Mouse (Mus musculus): Measurements from ENCODE around the gene Pitx2.

Gene Pitx2

DNA sequence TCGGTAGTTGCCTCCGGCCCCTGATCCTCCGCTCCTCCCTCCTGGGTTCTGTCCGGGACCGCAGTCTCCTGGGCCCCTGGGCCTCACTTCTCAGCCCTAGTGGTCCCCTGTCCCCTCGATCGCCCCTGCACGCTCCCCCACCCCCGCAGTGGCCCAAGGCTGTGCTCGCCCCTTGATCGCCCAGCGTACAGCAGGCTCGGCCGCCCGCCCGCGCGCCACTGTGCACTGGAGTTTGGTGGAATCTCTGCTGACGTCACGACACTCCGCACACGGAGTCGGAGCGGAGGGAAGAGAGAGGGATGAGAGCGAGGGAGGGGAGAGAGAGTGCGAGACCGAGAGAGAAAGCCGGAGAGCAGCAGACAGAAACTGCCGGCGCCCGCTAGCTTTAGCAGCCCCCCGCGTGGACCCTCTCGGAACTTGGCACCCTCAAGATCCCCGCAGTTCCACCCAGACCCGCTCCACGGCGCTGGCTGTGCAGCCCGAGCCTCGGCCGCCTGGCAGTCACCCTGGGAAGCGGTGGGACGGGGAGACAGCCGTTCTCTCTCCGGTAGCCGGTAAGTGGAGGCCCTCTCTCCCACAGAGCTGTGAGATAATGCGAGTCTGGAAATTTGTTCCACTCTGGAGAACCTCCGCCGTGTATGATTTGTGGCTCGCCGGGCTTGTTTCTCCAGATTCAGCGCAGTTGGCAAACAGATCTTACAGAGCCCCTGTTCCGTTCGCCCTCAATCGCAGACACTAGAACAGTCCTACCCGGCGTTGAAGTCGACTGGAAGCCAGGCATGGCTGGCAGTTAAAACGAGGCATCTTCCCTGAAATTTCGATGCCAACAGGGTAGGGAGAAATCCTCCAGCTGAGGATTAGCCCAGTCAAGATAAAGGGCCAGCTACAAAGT lies at the start of gene Pitx2:
Gene Pitx2 (plus strand): TSS at position 270 of the 892 bp plus-strand sequence.
- no peak for DNase-seq (ENCODE audit: low spot score in 2 of 2)

GRCm38 (mm10) chr3:129150001-129150400 lies 49.7 kb upstream of the Pitx2 start:
- DNase-seq (ENCODE audit: low spot score in 2 of 2), result no peak

GRCm38 (mm10) chr3:129151096-129151685 lies 48.5 kb upstream of the Pitx2 start:
- no peak for DNase-seq (ENCODE audit: low spot score in 2 of 2)

DNA sequence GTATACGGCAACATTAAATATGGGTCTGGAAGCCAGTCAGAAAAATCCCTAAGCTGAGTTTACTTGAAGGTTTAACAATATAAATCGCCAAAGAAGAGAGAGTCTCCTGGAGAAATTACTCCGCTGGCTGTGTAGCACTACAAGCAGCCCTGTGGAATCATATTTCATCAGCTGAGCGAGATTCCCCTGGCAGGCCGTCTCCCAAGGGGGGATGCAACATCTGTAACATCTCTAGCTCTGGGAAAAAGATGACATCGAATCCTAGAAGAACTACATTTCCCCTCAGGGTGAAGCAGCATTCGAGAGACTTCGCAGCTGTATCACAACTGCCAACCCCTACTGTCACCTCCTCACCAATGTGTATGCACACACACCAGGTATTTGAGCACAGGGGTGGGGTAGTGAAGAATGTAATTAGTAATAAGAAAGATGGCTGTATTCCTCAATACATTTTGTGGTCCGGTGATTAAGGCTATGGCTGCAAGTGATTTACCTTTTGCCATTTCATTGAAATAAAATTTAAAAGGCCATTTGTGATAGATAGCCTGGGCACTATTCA lies 40.8 kb upstream of the Pitx2 start:
- no peak for DNase-seq (ENCODE audit: low spot score in 2 of 2)

GRCm38 (mm10) chr3:129161333-129162035 lies 38.2 kb upstream of the Pitx2 start:
- DNase-seq (ENCODE audit: low spot score in 2 of 2), result no peak

DNA sequence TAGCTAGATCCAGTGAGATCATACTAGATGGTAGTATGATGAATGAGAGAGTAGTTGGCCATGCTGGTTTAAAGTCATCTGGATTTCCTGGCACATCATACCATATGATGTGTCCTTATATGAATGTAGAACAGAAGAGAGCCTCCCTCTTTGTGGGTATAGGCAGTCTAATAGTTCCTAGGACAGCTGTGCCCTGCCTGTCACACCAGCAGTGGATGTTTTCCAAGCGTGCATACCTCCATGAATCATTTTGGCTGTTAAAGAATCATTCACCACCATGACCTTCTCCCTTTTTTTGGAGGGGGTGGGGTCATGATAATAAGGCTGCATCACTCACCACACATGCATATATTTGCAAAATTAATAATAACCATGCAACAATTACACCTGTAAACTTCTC lies 35.4 kb upstream of the Pitx2 start:
- DNase-seq (ENCODE audit: low spot score in 2 of 2), result no peak

DNA sequence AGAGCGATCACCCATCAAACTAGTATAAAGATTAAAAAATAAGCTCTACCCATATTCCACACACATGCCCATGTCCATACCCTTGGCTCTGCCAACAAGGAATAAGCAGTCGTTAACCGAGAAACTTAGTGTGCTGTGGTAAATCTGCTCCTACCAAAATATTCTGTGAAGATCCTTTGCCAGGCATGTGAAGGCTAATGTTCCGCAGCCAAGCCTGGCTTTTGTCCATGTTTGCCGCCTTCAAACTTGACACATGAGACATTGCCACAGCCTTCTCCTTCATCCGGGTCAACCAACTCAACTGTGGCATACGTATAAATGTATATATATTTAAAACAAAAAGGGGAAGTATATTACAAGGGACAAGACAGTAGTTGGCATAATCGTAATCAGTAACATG lies 34.0 kb upstream of the Pitx2 start:
- no peak for DNase-seq (ENCODE audit: low spot score in 2 of 2)

GRCm38 (mm10) chr3:129166684-129167083 lies 33.0 kb upstream of the Pitx2 start:
- DNase-seq (ENCODE audit: low spot score in 2 of 2), result no peak

DNA sequence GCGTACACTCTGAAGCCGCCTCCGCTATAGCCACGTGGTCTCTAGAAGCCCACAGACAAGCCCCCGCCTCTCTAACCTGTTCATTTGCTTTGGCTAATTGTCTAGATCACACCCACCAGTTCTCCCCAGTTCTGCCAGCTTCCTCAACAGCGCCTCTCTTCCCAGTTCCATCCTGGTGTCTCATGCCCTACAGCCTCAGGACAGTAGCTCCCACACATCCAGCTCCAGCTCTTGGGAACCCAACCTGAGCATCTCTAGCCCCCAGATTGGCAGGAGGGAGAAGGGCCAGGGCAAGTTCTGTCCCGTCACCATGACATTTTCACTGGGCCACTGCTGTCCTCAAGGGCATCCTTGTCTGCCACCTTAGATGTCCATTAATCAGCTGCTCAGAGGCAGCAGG lies 29.3 kb upstream of the Pitx2 start:
- no peak for DNase-seq (ENCODE audit: low spot score in 2 of 2)

- no peak for DNase-seq (ENCODE audit: low spot score in 2 of 2)
Observed at GRCm38 (mm10) chr3:129171789-129172188, 27.9 kb upstream of the Pitx2 start.

DNA sequence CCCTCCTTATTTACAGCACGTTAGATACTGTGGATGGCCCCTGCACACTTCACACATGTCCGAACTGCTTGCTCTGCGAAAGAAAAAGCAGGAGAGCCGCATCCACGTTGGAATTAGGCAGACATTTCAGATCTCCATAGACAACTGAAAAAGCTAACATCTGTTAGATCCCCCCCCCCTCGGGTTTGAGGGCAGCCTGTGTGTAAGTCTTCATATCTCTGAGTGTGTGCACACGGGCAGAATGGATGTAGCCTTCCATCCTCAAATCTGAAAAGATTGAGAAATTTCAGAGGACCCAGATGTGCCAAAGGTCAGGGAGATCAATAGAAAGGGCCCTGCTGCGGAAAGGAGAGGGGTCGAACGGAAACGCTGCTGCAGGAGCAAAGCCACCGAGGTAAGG lies 5.2 kb upstream of the Pitx2 start:
- no peak for DNase-seq (ENCODE audit: low spot score in 2 of 2)

DNA sequence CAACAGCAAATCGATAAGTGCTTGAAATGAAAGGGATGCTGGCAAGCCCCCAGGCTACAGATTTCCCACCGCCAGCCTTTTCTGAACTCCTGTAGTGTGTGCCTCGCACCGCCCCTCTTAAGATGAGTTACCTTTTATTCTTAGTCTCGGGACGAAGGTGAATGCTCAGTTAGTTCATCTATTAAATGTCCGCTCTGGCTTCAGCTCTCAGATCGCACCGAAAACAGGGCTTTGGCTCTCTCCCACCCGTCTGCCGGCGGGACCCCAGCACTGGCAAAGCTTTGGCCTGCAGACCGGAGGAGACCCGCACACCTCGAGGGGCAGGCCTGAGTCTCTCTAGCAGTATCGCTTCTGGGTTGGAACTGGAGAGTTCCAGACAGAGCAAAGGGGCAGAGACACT lies 4.6 kb upstream of the Pitx2 start:
- DNase-seq (ENCODE audit: low spot score in 2 of 2), result no peak

- DNase-seq (ENCODE audit: low spot score in 2 of 2), result no peak
Observed at GRCm38 (mm10) chr3:129195816-129196549, 3.7 kb upstream of the Pitx2 start.

GRCm38 (mm10) chr3:129196550-129196919 lies 3.1 kb upstream of the Pitx2 start:
- no peak for DNase-seq (ENCODE audit: low spot score in 2 of 2)

DNA sequence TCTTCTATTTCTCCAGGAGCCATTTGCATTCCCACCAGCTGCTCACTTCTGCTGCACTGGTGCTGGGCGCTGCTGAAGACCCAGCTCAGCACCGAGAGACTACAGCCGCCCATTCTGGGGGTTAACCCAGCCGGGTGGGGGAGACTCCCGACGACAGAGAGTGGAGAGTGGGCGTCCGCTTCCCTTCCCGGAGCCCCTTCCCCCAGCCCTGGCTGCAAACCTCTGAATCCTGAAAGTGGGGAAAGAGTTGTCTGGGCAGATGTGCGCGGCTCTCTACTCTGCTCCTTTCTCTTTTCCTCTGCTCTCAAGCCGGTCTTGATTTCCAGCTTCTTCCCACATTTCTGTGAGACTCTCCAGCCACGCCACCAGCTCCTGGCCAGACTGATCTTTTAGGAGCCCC lies 2.6 kb upstream of the Pitx2 start:
- DNase-seq (ENCODE audit: low spot score in 2 of 2), result no peak

GRCm38 (mm10) chr3:129197786-129198626 lies 1.7 kb upstream of the Pitx2 start:
- DNase-seq (ENCODE audit: low spot score in 2 of 2), result no peak

DNA sequence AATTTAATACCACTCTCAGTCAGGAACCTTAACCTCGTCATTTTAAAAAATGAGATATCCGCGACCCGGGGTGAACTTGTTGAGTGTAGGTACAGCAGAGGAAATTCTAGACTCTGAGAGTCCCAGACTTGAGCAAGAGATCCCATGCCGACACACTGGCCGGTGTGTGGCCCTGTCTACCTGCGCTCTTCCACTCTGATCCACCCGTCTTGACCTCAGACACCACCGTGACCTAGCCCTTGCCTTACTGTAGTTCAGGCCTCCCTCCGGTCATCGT lies 1.1 kb upstream of the Pitx2 start:
- DNase-seq (ENCODE audit: low spot score in 2 of 2), result no peak

GRCm38 (mm10) chr3:129199160-129199608 lies 494 bp upstream of the Pitx2 start:
- DNase-seq (ENCODE audit: low spot score in 2 of 2), result no peak

GRCm38 (mm10) chr3:129200501-129200890 lies 818 bp downstream of the Pitx2 start:
- no peak for DNase-seq (ENCODE audit: low spot score in 2 of 2)

DNA sequence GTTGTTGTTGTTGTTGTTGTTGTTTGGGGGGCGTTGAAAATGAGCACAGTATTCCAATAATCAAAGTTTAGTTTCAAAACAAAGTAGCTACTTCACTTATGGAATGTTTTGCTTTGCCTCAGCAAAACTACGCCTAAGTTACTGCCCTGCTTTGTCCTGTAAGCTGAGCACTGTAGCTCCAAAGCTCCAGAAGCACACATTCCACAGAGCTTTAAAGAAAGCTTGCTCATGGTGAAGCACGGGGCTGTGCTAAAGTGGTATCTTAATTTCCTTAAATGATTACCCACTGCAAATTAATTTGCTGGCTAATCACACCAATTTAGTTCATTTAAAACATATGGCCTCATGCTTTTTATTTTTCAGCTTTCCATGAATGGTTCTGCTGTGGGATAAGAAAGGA lies 1.5 kb downstream of the Pitx2 start:
- no peak for DNase-seq (ENCODE audit: low spot score in 2 of 2)

DNA sequence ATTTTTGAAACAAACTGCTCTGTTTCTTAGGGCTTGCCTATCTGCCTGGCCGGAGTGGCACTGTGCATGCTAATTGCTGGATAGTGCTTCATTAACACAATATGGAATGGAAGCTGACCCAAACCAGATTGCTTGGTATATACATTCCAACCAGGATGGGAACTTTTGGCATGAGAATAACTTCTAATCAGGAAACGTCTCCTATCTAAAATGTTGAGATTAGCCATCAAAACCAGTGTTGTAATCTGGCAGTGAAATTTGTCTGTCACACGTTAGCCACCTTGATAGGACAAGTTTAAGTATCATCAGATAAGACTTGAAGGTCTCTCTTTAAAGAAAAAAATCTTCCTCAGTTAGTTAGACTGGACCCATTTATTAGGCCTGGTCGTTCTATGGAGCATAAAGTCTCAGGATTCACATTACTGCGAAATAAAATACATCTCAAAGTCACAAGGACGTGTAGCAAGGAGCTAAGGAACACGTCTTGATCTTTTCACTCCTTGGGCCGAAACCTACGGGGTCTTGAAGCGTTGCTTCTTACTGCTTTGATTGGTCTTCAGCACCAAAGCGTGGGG lies 2.1 kb downstream of the Pitx2 start:
- DNase-seq (ENCODE audit: low spot score in 2 of 2), result no peak

All from right cerebral cortex, postnatal 36 days (tissue).